Mouse (Mus musculus): Measurements from ENCODE around the gene Neurl1a. TPM values are rescaled to one million over a fixed set of nuclear protein-coding genes. Genes with fewer than 3 reads are reported as not detected.

Gene Neurl1a
- polyA plus RNA-seq, 1 experiment from 2014 or later: 6.2 TPM

DNA sequence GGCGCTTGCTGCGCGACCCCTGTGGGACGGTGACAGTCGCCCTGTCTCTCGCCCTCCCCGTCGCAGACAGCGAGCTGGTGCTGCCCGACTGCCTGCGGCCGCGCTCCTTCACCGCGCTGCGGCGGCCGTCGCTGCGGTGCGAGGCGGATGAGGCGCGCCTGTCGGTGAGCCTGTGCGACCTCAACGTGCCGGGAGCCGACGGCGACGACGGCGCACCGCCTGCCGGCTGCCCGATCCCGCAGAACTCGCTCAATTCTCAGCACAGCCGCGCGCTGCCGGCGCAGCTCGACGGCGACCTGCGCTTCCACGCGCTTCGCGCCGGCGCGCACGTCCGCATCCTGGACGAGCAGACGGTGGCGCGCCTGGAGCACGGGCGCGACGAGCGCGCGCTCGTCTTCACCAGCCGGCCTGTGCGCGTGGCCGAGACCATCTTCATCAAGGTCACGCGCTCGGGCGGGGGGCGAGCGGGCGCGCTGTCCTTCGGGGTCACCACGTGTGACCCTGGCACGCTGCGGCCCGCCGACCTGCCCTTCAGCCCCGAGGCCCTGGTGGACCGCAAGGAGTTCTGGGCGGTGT, 74.5 kb downstream of the Neurl1a start:
- Histone ChIP-seq H3K36me3 (no peaks in the 10 kb centered on the region), H3K4me3 (peak overlapping the region; percentile 46), H3K27ac (no peak overlapping the region), H3K9me3 (no peaks in the 10 kb centered on the region), H3K4me2 (peak overlapping the region; percentile 65), H3K27me3 (peaks cover 48% of the 10 kb centered on the region), H3K4me1 (peaks cover 26% of the 10 kb centered on the region), H3K9ac (peak overlapping the region; percentile 47)
- no peak for ATAC-seq (ENCODE audit: insufficient number of reproducible peaks, insufficient read depth, low FRiP score, low TSS enrichment, low read depth)
- 4% methylated on average over 90 of the region's 90 CpGs for WGBS

DNA sequence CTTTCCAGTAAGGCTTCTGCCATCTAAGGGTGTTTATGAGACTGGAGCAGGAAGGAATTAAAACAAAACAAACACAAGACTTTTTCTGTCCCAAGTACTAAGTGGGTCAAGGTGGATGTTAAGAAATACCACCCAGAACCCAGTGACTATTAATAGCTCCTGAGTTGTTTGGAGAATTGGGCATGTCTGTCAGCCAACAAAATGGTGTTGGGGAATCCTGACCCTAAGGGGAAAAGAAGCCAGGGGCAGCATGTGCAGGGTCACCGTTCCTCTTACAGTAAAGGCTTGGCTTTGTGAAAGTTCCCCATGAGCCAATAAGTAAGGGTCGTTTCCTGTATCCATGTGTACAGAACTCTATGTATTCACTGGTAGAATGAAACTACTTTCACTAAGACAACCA, 76.4 kb downstream of the Neurl1a start:
- peaks cover 48% of the 10 kb centered on the region for H3K27me3 ChIP-seq
- no peak overlapping the region for H3K4me3 ChIP-seq
- H3K9ac ChIP-seq: no peak overlapping the region
- 55% methylated on average over 2 of the region's 2 CpGs for WGBS
- H3K27ac ChIP-seq: no peak overlapping the region
- H3K9me3 ChIP-seq: no peaks in the 10 kb centered on the region
- H3K4me1 ChIP-seq: peaks cover 16% of the 10 kb centered on the region
- no peak for ATAC-seq (ENCODE audit: insufficient number of reproducible peaks, insufficient read depth, low FRiP score, low TSS enrichment, low read depth)
- 0 out of 2 replicates have a peak, but pooled peaks cover 4% of the 10 kb centered on the region for H3K36me3 ChIP-seq
- no peak overlapping the region for H3K4me2 ChIP-seq

DNA sequence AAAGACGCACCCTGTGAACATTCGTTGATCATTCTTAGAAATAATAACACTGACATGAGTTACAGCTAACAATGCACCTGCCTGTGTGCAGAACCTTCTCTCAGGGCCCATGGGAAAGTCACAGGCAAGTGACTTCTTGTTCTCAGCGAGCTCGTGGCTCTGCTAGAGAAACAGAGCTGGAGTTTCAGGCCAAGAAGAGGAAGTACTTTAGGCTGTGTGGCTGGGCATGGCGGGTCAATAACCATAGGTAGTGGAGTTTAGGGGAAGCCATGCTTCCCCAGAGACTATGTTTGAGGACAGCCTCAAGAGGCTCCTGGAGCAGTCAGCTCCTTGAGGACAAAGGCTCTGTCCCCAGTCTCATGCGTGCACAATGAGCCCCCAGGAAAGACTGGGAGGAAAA, 77.3 kb downstream of the Neurl1a start:
- 71% methylated on average over 6 of the region's 6 CpGs for WGBS
- Histone ChIP-seq H3K4me3 (no peak overlapping the region), H3K4me1 (peaks cover 16% of the 10 kb centered on the region), H3K9me3 (no peaks in the 10 kb centered on the region), H3K36me3 (0 out of 2 replicates have a peak, but pooled peaks cover 4% of the 10 kb centered on the region), H3K27me3 (peaks cover 47% of the 10 kb centered on the region), H3K27ac (no peak overlapping the region), H3K4me2 (no peak overlapping the region), H3K9ac (0 out of 2 replicates have a peak overlapping the region, but pooled peaks have one; percentile 33)
- no peak for ATAC-seq (ENCODE audit: insufficient number of reproducible peaks, insufficient read depth, low FRiP score, low TSS enrichment, low read depth)

DNA sequence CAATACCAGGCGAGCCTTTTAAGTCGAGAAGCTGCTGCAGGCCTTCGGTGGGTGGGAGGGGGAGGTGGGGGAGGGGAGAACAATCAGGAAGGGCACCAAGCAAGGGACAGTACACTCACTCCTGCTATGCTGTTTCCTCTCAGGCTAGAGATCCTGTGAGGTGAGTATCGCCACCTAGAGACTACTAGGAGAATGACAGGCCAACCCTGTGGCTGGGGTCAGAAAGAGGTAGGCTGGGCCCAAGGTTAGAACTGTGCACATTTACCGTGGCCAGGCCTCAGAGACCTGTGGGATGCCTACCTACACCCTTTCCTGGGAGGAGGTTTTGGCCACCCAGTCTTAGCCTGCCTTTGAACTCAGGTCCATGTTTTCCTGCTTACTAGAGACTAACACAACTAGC, 81.0 kb downstream of the Neurl1a start:
- WGBS: 8% methylated on average over 5 of the region's 5 CpGs
- Histone ChIP-seq H3K4me1 (peaks cover 8% of the 10 kb centered on the region), H3K4me2 (no peak overlapping the region), H3K9ac (no peak overlapping the region), H3K9me3 (no peaks in the 10 kb centered on the region), H3K27me3 (peaks cover 10% of the 10 kb centered on the region), H3K27ac (no peak overlapping the region), H3K36me3 (peaks cover 16% of the 10 kb centered on the region), H3K4me3 (no peak overlapping the region)
- 0 out of 2 replicates have a peak, but pooled peaks have one; percentile 8 for ATAC-seq (ENCODE audit: insufficient number of reproducible peaks, insufficient read depth, low FRiP score, low TSS enrichment, low read depth)

DNA sequence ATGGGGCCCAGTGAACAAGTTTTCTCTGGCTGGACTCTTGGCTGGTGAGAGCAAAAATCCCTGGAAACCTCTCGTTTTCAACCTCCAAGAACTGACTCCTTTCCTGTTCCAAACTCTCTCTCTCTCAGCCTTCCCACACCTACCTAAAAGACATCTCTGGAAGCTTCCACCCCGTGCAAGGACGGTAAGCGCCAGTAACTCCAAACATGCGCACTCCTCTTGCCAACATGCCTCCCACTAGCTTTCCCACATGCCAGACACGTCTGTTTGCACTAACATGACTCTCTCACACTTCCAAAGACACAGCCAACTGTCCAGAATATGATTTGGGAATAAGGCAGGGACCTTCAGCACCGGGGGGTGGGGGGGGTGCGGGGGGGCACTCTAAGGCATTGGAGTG, 82.6 kb downstream of the Neurl1a start:
- Histone ChIP-seq H3K9me3 (no peaks in the 10 kb centered on the region), H3K27me3 (peaks cover 5% of the 10 kb centered on the region; the same call in 1 of the 2 replicates), H3K4me3 (no peak overlapping the region), H3K9ac (no peak overlapping the region), H3K27ac (no peak overlapping the region), H3K4me2 (no peak overlapping the region), H3K4me1 (peaks cover 8% of the 10 kb centered on the region), H3K36me3 (peaks cover 25% of the 10 kb centered on the region)
- WGBS: 76% methylated on average over 8 of the region's 8 CpGs
- ATAC-seq (ENCODE audit: insufficient number of reproducible peaks, insufficient read depth, low FRiP score, low TSS enrichment, low read depth): no peak

DNA sequence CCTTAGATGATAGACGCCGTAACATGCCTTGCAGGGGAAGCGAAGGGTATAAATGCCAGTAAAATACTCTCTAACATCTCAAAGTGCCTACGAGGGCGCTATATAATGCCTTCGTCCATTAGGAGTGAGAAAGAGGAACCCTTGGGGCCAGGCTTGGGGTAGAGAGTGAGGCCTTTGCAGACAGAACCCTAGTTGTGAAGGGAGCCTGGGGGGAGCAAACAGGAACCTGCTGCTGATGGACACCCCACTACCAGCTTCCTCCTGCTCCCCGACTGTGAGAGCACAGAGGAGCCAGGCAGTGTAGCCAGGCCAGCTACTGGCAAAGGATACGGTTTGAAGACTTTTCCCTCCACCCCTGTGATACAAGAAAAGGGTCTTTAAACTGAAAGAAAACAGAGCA, 85.0 kb downstream of the Neurl1a start:
- Histone ChIP-seq H3K4me3 (no peak overlapping the region), H3K9ac (no peak overlapping the region), H3K9me3 (no peaks in the 10 kb centered on the region), H3K4me1 (no peaks in the 10 kb centered on the region), H3K27ac (no peak overlapping the region), H3K4me2 (no peak overlapping the region), H3K27me3 (no peaks in the 10 kb centered on the region), H3K36me3 (peaks cover 49% of the 10 kb centered on the region)
- 91% methylated on average over 8 of the region's 8 CpGs for WGBS
- no peak for ATAC-seq (ENCODE audit: insufficient number of reproducible peaks, insufficient read depth, low FRiP score, low TSS enrichment, low read depth)

DNA sequence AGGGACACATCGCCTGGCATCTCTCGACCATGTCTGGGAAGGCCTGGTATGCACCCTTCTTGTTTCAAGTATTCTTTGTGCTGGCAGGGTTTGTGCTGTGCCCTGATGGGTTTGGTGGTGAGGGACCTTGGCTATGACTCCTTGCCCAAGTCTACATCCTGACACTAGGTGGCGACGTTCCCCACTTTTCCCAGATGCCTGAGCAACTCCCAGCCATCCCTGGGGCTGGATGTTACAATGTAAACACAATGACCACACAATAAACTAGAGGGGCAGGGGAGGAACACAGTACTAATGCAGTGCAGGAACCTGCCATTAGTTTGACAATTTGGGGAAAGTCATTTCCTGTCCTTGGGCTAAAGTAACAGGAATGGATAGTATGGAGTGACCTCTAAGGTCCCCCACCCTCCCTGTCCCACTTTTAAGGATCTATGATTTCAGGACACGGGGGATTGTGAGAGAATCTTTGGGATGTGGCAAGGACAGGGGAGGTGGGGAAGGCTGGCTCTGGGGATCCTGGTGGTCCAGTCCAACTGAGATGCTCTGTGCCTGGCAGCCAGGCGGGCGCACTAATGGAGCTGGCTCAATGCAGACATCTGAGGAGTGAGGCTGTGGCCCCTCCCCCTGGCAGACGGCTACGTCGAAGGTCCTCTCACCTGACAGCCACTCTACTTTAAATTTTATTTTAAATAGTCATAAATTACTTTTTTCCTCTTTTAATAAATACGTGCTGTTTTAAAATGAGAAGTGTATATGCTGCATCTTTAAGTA, 85.9 kb downstream of the Neurl1a start:
- no peak overlapping the region for H3K9ac ChIP-seq
- no peaks in the 10 kb centered on the region for H3K4me1 ChIP-seq
- no peaks in the 10 kb centered on the region for H3K9me3 ChIP-seq
- H3K36me3 ChIP-seq: peaks cover 54% of the 10 kb centered on the region
- no peak overlapping the region for H3K27ac ChIP-seq
- 41% methylated on average over 11 of the region's 11 CpGs for WGBS
- no peaks in the 10 kb centered on the region for H3K27me3 ChIP-seq
- H3K4me3 ChIP-seq: no peak overlapping the region
- ATAC-seq (ENCODE audit: insufficient number of reproducible peaks, insufficient read depth, low FRiP score, low TSS enrichment, low read depth): peak; percentile 39; the same call in 1 of the 2 replicates
- no peak overlapping the region for H3K4me2 ChIP-seq

DNA sequence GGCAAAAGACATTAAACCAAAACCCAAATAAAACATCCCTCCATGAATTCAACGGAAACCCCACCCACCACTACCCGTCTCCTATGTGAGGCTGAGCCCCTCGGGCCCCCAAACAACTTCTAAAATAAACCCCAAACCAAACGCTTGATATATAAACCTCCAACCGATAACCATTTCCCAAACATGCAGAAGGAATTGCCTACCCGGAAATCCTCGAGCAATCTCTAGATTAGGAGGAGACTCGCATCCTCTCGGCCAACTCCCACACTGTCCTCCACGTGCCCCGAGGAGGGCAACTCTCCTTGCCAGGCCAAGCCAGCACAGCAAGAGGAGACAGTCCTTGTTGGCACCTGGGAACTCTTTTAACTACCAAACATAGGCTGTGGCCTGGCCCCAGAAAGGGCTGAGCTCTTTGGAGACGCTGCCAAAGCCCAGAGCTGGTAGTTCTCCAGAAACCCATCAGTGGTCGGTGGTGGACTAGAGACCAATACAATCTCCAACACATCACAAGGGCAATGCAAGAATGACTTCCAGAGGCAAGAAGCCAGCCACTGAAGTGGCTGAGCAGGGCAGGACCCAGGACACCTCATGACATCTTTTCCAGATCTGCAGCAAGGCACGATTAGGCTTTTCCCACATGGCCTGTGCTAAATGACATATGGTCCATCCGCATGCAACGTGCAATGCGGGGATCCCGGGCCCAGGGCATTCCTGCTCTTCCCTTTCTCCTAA, 87.6 kb downstream of the Neurl1a start:
- peaks cover 12% of the 10 kb centered on the region for H3K4me1 ChIP-seq
- H3K27ac ChIP-seq: peak overlapping the region; percentile 34; the same call in 1 of the 2 replicates
- H3K9ac ChIP-seq: no peak overlapping the region
- no peaks in the 10 kb centered on the region for H3K27me3 ChIP-seq
- peaks cover 71% of the 10 kb centered on the region for H3K36me3 ChIP-seq
- no peak for ATAC-seq (ENCODE audit: insufficient number of reproducible peaks, insufficient read depth, low FRiP score, low TSS enrichment, low read depth)
- H3K4me3 ChIP-seq: no peak overlapping the region
- no peak overlapping the region for H3K4me2 ChIP-seq
- 86% methylated on average over 18 of the region's 18 CpGs for WGBS
- no peaks in the 10 kb centered on the region for H3K9me3 ChIP-seq

DNA sequence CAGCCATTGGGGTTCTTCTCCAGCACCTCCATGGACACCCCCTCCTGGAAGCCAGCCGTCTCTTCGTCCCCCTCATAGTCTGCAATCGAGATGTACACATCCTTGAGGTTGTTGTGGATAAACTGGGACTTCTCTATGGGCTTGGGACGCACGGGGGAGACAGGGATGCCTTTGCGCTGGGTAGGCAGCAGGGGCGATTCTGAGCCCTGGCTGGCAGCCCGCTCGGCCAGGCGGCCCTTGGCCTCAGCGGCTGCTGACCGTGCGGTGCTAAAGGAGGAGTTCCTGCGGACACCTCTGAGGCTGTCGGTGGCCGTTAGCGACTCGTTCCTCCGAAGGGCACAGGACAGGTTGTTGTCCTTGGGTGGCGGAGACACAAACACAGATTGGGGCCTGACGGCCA, 88.4 kb downstream of the Neurl1a start:
- ATAC-seq (ENCODE audit: insufficient number of reproducible peaks, insufficient read depth, low FRiP score, low TSS enrichment, low read depth): no peak
- 90% methylated on average over 21 of the region's 21 CpGs for WGBS
- no peaks in the 10 kb centered on the region for H3K9me3 ChIP-seq
- peaks cover 21% of the 10 kb centered on the region for H3K4me1 ChIP-seq
- no peak overlapping the region; the same call in 1 of the 2 replicates for H3K27ac ChIP-seq
- no peak overlapping the region for H3K4me3 ChIP-seq
- H3K9ac ChIP-seq: no peak overlapping the region
- no peak overlapping the region for H3K4me2 ChIP-seq
- peaks cover 76% of the 10 kb centered on the region for H3K36me3 ChIP-seq
- no peaks in the 10 kb centered on the region for H3K27me3 ChIP-seq

DNA sequence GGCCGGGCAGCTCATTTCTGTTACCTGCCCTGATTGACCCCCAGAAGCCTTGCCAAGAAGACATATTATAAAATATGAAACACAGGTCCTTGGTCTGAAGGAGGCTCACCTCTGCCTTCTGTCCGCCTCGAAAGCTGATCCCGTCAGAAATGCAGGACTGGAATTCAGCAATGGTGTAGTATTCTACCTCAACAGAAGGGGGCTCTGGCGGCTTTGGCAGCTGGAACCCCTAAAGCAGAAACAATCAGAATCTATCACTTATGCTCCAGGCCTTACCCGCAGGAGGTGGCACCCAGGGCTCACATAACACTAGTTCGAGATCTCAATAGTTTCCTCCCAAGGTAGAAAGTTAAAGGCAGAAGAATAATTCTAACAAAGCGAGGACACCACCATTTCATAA, 91.1 kb downstream of the Neurl1a start:
- Histone ChIP-seq H3K9me3 (no peaks in the 10 kb centered on the region), H3K27ac (no peak overlapping the region), H3K4me3 (no peak overlapping the region), H3K4me2 (no peak overlapping the region), H3K27me3 (no peaks in the 10 kb centered on the region), H3K4me1 (peaks cover 21% of the 10 kb centered on the region), H3K9ac (no peak overlapping the region), H3K36me3 (peaks cover 94% of the 10 kb centered on the region)
- no peak for ATAC-seq (ENCODE audit: insufficient number of reproducible peaks, insufficient read depth, low FRiP score, low TSS enrichment, low read depth)
- 50% methylated on average over 8 of the region's 8 CpGs for WGBS

DNA sequence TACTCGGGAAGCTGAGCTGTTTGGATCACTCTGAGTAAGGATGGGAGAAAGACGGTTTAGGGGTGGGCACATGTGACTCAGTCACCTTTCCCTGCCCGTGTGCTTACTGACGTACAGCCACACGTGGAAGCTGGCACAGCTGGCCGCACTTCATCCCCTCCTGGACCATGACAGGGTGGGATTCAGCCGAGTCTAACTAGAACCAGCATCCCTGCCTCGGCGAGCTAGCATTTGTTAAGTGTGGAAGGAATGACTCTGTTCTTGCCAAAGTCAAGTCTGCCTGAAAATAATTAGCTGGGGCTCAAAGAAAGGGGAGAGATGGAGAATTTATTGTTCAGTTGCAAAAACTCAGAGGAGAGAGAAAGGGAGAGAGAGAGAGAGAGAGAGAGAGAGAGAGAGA, 91.9 kb downstream of the Neurl1a start:
- Histone ChIP-seq H3K4me1 (peaks cover 21% of the 10 kb centered on the region), H3K4me2 (no peak overlapping the region), H3K27ac (peak overlapping the region; percentile 78; the same call in 1 of the 2 replicates), H3K9me3 (no peaks in the 10 kb centered on the region), H3K27me3 (no peaks in the 10 kb centered on the region), H3K9ac (0 out of 2 replicates have a peak overlapping the region, but pooled peaks have one; percentile 49), H3K4me3 (no peak overlapping the region), H3K36me3 (peaks cover 97% of the 10 kb centered on the region)
- 47% methylated on average over 9 of the region's 9 CpGs for WGBS
- no peak for ATAC-seq (ENCODE audit: insufficient number of reproducible peaks, insufficient read depth, low FRiP score, low TSS enrichment, low read depth)

All from embryonic facial prominence, embryonic 13.5 days (tissue).